Mouse (Mus musculus): Measurements from ENCODE around the gene Kmt5a. TPM values are rescaled to one million over a fixed set of nuclear protein-coding genes. Genes with fewer than 3 reads are reported as not detected.

The Kmt5a gene
- polyA plus RNA-seq, 1 experiment from 2014 or later, result 21.7 TPM

DNA sequence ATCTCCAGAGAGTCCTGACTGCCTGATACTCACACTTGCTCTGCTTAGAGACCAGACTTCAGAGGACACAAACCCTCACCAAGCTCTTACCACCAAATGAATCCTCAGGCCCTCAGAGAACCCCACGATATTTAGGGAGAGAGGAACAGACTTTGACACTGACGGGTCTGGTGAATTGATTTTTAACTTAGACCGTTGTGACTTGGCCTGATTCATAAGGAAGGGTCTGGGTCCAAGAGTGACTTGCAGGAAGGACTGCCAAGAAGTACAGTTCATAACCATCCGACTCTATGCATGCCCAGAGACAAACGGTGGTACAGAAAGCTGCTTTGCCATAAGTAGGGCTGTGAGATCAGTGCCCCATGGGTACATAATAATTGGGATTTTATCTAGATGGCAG, 45.9 kb downstream of the Kmt5a start:
- DNase-seq (ENCODE audit: low spot score) (no peak), ATAC-seq (no peak)
- Histone ChIP-seq H3K9ac (ENCODE audit: low read length) (no peak overlapping the region), H3K27ac (ENCODE audit: low read depth, low read length) (no peak overlapping the region), H3K4me2 (ENCODE audit: low read length) (no peak overlapping the region), H3K36me3 (ENCODE audit: control insufficient read depth, insufficient read depth, low read length) (peaks cover 9% of the 10 kb centered on the region; the same call in 1 of the 2 replicates), H3K27me3 (replicated peaks; ENCODE audit: control insufficient read depth, insufficient read depth, low read length) (no peaks in the 10 kb centered on the region), H3K9me3 (replicated peaks; ENCODE audit: control insufficient read depth, low read length) (no peaks in the 10 kb centered on the region), H3K4me3 (ENCODE audit: low read depth, low read length) (no peak overlapping the region), H3K4me1 (ENCODE audit: control insufficient read depth, insufficient read depth, low read length) (peaks cover 9% of the 10 kb centered on the region)
- 91% methylated on average over 5 of the region's 5 CpGs for WGBS

DNA sequence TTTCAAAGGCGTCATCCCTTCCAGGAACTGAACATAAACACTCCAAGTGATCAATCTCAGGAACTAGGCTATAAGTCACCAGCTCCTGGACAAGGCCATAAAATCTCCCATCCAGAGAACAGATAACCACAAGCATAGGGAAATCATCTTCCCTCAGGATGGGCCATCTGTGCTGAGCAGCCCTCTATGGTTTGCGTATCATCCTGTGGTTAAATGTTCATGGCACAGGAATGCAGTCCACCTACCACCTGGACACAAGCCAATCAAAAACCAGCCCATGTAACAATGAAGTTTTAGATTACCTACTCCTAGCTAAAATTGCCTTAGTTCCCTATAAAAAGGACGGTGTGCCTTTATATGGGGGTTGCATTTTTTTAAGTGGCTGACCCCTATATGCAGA, 49.2 kb downstream of the Kmt5a start:
- Histone ChIP-seq H3K4me1 (ENCODE audit: control insufficient read depth, insufficient read depth, low read length) (peaks cover 6% of the 10 kb centered on the region), H3K9me3 (replicated peaks; ENCODE audit: control insufficient read depth, low read length) (no peaks in the 10 kb centered on the region), H3K36me3 (ENCODE audit: control insufficient read depth, insufficient read depth, low read length) (peaks cover 37% of the 10 kb centered on the region), H3K27me3 (replicated peaks; ENCODE audit: control insufficient read depth, insufficient read depth, low read length) (no peaks in the 10 kb centered on the region), H3K4me3 (ENCODE audit: low read depth, low read length) (no peak overlapping the region), H3K9ac (ENCODE audit: low read length) (no peak overlapping the region), H3K4me2 (ENCODE audit: low read length) (no peak overlapping the region), H3K27ac (ENCODE audit: low read depth, low read length) (no peak overlapping the region)
- DNase-seq (ENCODE audit: low spot score), result no peak
- WGBS, result 90% methylated on average over 3 of the region's 3 CpGs
- no peak for ATAC-seq

DNA sequence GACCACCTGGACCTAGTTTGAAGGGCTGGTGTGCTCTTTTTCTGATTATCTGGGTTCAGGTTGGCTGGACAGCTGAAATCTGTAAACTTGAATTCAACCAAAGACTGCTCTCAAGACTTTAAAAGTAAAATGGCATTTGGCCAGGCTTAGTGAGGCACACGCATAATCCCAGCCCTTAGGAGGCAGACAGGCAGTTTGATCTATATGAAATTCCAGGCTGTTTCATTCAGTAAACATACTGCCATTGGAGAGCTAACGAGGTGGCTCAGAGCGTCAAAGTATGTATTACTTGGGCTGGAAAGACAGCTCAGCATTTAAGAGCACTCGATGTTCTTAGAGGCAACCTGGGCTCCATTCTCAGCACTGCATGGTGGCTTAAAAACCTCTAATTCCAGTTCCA, 52.0 kb downstream of the Kmt5a start:
- Histone ChIP-seq H3K4me2 (ENCODE audit: low read length) (no peak overlapping the region), H3K4me3 (ENCODE audit: low read depth, low read length) (no peak overlapping the region), H3K27me3 (replicated peaks; ENCODE audit: control insufficient read depth, insufficient read depth, low read length) (no peaks in the 10 kb centered on the region), H3K9ac (ENCODE audit: low read length) (no peak overlapping the region), H3K36me3 (ENCODE audit: control insufficient read depth, insufficient read depth, low read length) (peaks cover 54% of the 10 kb centered on the region), H3K9me3 (replicated peaks; ENCODE audit: control insufficient read depth, low read length) (no peaks in the 10 kb centered on the region), H3K4me1 (ENCODE audit: control insufficient read depth, insufficient read depth, low read length) (no peaks in the 10 kb centered on the region), H3K27ac (ENCODE audit: low read depth, low read length) (no peak overlapping the region)
- WGBS, result 39% methylated on average over 4 of the region's 4 CpGs
- DNase-seq (ENCODE audit: low spot score), result no peak
- no peak for ATAC-seq

DNA sequence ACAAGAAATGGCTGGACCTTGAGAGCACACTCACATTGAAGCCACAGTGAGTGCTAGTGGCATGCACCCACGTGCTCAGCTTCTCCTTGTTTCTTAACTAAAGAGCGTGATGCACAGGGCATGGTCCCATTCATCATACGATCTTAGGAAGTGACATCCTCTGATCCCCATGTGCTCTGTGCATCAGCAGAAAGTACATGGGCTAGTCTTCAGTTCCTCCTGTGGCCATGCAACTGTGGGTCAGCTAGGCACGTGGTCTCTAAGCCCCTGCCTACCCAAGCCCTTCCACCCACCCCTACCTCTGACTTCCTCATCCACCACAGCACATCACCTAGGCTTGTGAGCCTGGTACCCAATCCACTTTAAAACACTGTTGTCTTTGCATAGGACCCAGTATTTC, 52.9 kb downstream of the Kmt5a start:
- 90% methylated on average over 4 of the region's 4 CpGs for WGBS
- Histone ChIP-seq H3K27me3 (replicated peaks; ENCODE audit: control insufficient read depth, insufficient read depth, low read length) (no peaks in the 10 kb centered on the region), H3K36me3 (ENCODE audit: control insufficient read depth, insufficient read depth, low read length) (peaks cover 58% of the 10 kb centered on the region), H3K4me3 (ENCODE audit: low read depth, low read length) (no peak overlapping the region), H3K4me2 (ENCODE audit: low read length) (no peak overlapping the region), H3K9me3 (replicated peaks; ENCODE audit: control insufficient read depth, low read length) (no peaks in the 10 kb centered on the region), H3K9ac (ENCODE audit: low read length) (no peak overlapping the region), H3K4me1 (ENCODE audit: control insufficient read depth, insufficient read depth, low read length) (no peaks in the 10 kb centered on the region), H3K27ac (ENCODE audit: low read depth, low read length) (no peak overlapping the region)
- ATAC-seq (no peak), DNase-seq (ENCODE audit: low spot score) (no peak)

DNA sequence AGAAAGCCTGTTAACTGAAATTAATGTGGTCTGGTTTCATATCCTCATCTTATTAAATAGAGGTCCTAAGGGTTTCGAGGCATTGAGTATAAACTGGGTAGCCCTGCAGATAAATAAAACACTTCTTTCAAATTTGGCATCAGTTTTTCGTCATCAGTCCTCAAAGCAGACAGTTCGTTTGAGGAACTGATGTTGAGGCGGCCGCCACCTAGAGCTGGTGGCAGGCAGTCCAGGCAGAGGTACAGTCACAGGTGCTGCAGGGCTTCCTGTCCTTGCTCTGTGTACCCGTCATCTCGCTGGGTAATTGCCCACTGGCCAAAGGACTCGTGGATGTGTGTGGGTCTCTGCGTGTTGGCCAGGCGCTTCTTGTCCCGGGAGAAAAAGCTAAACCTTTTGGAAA, 53.7 kb downstream of the Kmt5a start:
- H3K36me3 ChIP-seq (ENCODE audit: control insufficient read depth, insufficient read depth, low read length), result peaks cover 61% of the 10 kb centered on the region
- ATAC-seq, result no peak
- H3K9ac ChIP-seq (ENCODE audit: low read length), result no peak overlapping the region
- no peak overlapping the region for H3K4me3 ChIP-seq (ENCODE audit: low read depth, low read length)
- no peak for DNase-seq (ENCODE audit: low spot score)
- no peaks in the 10 kb centered on the region for H3K4me1 ChIP-seq (ENCODE audit: control insufficient read depth, insufficient read depth, low read length)
- H3K27ac ChIP-seq (ENCODE audit: low read depth, low read length), result no peak overlapping the region
- 91% methylated on average over 11 of the region's 11 CpGs for WGBS
- no peak overlapping the region for H3K4me2 ChIP-seq (ENCODE audit: low read length)
- H3K27me3 ChIP-seq (replicated peaks; ENCODE audit: control insufficient read depth, insufficient read depth, low read length), result no peaks in the 10 kb centered on the region
- no peaks in the 10 kb centered on the region for H3K9me3 ChIP-seq (replicated peaks; ENCODE audit: control insufficient read depth, low read length)

DNA sequence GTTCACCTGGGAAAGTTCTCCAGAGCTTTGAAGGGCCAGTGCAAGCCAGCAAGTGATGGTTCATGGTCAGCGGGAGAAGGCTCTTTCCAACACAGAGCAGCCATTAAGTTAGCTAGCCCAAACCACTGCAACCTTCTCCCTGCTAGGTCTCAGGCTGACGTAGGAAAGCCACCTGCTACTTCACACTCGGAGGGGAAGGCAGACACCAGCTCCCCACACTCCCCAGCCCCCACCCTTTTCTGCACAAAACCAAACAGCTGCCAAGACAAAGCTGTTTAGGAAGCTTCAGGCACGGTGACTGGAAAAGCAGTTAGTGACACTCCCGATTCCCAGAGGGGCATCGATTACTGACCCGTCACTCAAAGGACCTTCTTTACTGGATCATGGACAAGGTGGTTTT, 55.8 kb downstream of the Kmt5a start:
- no peak overlapping the region for H3K4me3 ChIP-seq (ENCODE audit: low read depth, low read length)
- 59% methylated on average over 7 of the region's 7 CpGs for WGBS
- no peak overlapping the region for H3K9ac ChIP-seq (ENCODE audit: low read length)
- peaks cover 53% of the 10 kb centered on the region for H3K36me3 ChIP-seq (ENCODE audit: control insufficient read depth, insufficient read depth, low read length)
- H3K9me3 ChIP-seq (replicated peaks; ENCODE audit: control insufficient read depth, low read length), result no peaks in the 10 kb centered on the region
- H3K27me3 ChIP-seq (replicated peaks; ENCODE audit: control insufficient read depth, insufficient read depth, low read length), result no peaks in the 10 kb centered on the region
- H3K4me1 ChIP-seq (ENCODE audit: control insufficient read depth, insufficient read depth, low read length), result no peaks in the 10 kb centered on the region
- peak; percentile 50 for ATAC-seq
- peak overlapping the region; percentile 48; the same call in 1 of the 2 replicates for H3K27ac ChIP-seq (ENCODE audit: low read depth, low read length)
- DNase-seq (ENCODE audit: low spot score), result peak; percentile 55
- H3K4me2 ChIP-seq (ENCODE audit: low read length), result no peak overlapping the region

DNA sequence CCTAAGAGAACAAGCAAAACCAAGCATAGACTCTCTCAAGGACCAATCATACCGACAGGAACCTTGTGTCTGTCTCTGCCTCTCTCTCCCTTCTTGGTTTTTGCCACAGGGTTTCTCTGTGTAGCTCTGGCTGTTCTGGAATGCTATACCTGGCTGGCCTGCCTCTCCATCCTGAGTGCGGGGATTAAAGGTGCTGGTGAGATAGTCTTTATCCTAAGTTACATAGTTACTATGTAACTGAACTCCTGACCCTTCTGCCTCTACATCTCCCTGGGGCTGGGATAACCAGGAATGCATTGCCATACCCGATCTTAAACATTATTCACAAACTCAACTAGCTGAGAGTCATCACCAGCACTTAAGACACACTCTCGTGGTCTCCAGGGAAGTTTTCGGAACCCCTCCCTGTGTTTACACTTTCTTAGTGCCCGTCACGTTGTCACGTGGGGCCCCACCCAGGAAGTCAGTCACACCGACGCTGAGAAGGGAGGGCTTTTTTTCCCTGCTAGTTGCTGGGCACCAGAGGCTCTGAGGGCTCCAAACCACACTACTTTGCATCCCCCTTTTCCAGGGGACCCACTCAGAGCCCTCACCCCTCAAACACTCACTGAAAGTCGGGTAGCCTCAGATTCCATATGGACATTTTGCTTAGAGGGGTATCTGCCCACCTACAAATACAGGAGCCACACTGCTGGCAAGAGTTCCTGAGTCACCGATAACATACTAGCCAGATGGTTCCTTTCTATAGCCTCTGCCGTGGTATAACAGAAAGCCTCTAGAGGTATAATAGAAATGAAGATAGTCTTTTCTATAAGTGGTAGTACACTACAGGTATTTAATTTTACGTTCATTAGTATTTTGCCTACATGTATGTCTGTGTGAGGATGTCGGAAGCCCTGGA, 57.1 kb downstream of the Kmt5a start:
- Histone ChIP-seq H3K9ac (ENCODE audit: low read length) (no peak overlapping the region), H3K27ac (ENCODE audit: low read depth, low read length) (no peak overlapping the region), H3K4me1 (ENCODE audit: control insufficient read depth, insufficient read depth, low read length) (no peaks in the 10 kb centered on the region), H3K36me3 (ENCODE audit: control insufficient read depth, insufficient read depth, low read length) (peaks cover 48% of the 10 kb centered on the region), H3K9me3 (replicated peaks; ENCODE audit: control insufficient read depth, low read length) (no peaks in the 10 kb centered on the region), H3K27me3 (replicated peaks; ENCODE audit: control insufficient read depth, insufficient read depth, low read length) (no peaks in the 10 kb centered on the region), H3K4me3 (ENCODE audit: low read depth, low read length) (no peak overlapping the region), H3K4me2 (ENCODE audit: low read length) (no peak overlapping the region)
- 86% methylated on average over 15 of the region's 15 CpGs for WGBS
- no peak for ATAC-seq
- DNase-seq (ENCODE audit: low spot score), result no peak

DNA sequence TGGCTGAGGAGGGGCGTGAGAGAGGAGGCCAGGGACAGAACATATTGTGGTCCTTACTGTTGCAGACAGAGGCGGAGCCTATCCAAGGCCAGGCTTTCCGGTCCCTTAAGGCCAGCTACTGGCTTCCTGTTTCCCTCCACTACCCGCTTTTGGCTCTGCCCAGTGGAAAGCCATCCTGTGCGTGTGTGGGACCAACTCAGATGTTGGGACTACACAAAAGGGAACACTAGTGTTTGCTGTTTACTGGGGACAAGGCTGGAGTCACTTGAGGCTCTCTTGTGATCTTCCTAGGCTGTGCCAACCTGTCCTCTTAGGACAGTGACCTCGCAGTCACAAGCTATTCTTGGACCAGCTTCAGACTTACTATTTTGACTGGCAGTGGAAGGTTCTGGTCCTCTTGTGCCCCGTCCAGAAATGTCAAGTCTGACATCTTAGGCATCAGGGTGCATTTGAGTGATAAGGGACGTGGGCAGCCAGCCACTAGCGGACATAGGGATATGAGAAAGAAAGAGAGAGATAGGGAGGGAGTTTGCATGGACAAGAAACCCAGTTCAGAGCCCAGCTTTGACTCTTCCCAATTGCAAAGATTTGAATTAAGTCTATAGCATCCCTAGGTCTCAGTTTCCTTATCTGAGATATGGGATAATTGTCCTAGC, 58.6 kb downstream of the Kmt5a start:
- Histone ChIP-seq H3K9ac (ENCODE audit: low read length) (no peak overlapping the region), H3K9me3 (replicated peaks; ENCODE audit: control insufficient read depth, low read length) (no peaks in the 10 kb centered on the region), H3K36me3 (ENCODE audit: control insufficient read depth, insufficient read depth, low read length) (peaks cover 50% of the 10 kb centered on the region), H3K4me1 (ENCODE audit: control insufficient read depth, insufficient read depth, low read length) (no peaks in the 10 kb centered on the region), H3K27me3 (replicated peaks; ENCODE audit: control insufficient read depth, insufficient read depth, low read length) (no peaks in the 10 kb centered on the region), H3K4me3 (ENCODE audit: low read depth, low read length) (no peak overlapping the region), H3K27ac (ENCODE audit: low read depth, low read length) (no peak overlapping the region), H3K4me2 (ENCODE audit: low read length) (no peak overlapping the region)
- no peak for ATAC-seq
- no peak for DNase-seq (ENCODE audit: low spot score)
- 84% methylated on average over 9 of the region's 9 CpGs for WGBS

DNA sequence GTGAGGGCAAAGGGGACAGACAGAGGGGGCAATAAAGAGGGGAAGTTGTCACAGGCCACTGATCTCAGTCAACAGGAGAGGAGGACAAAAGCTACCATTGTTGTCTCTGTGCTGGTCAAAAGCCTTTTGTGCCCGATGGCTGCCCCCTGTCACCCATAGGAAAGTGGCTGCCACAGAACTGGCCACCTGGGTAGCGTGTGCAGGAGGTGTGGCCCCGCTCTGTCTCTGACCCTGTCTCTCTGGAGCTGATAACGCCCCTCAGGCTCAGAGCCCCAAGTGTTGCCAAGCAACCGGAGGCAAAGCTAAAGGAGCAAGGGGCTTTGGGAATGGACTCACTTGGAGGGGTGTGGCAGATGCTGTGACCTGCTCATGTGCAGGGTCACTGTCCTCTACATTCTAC, 59.3 kb downstream of the Kmt5a start:
- Histone ChIP-seq H3K4me3 (ENCODE audit: low read depth, low read length) (no peak overlapping the region), H3K4me2 (ENCODE audit: low read length) (no peak overlapping the region), H3K9ac (ENCODE audit: low read length) (no peak overlapping the region), H3K27ac (ENCODE audit: low read depth, low read length) (no peak overlapping the region), H3K4me1 (ENCODE audit: control insufficient read depth, insufficient read depth, low read length) (no peaks in the 10 kb centered on the region), H3K9me3 (replicated peaks; ENCODE audit: control insufficient read depth, low read length) (no peaks in the 10 kb centered on the region), H3K36me3 (ENCODE audit: control insufficient read depth, insufficient read depth, low read length) (peaks cover 47% of the 10 kb centered on the region), H3K27me3 (replicated peaks; ENCODE audit: control insufficient read depth, insufficient read depth, low read length) (no peaks in the 10 kb centered on the region)
- no peak for DNase-seq (ENCODE audit: low spot score)
- ATAC-seq, result no peak
- WGBS, result 27% methylated on average over 5 of the region's 5 CpGs

Data from forebrain, embryonic 14.5 days (tissue).